Mouse (Mus musculus) brain, embryonic 14.5 days (tissue): ENCODE results near the gene Trim66.

Experiments used
- CTCF ChIP-seq: fragments of 200-500 bp; IDR thresholded peaks from 2 replicates; pipeline ENCODE4 v1.5.1; 2012; ENCODE audit warnings: inconsistent platforms, mild to moderate bottlenecking, moderate library complexity, borderline replicate concordance; ENCODE audit not compliant: insufficient read depth, insufficient read length; ENCODE audit errors: extremely low read depth
- POLR2A ChIP-seq: fragments of 200-500 bp; IDR thresholded peaks from 2 replicates; pipeline ENCODE4 v1.6.1; 2012; ENCODE audit warnings: mild to moderate bottlenecking, inconsistent platforms, borderline replicate concordance; ENCODE audit not compliant: poor library complexity, insufficient read depth, insufficient read length, severe bottlenecking; ENCODE audit errors: extremely low read depth

GRCm38 (mm10) chr7:109518036-109518681, 10.2 kb upstream of the Trim66 start:
- TF ChIP-seq CTCF = no peak
- no peak for TF ChIP-seq POLR2A
